16 mouse cellular contexts compared by ENCODE assay signal in genomic region chr16:13208087-13208486, GRCm38 (mm10). TPM values are rescaled to one million over a fixed set of nuclear protein-coding genes. Genes with fewer than 3 reads are reported as not detected.
DNase-seq lines count a peak whose midpoint lies in the region; ATAC-seq and TF ChIP-seq lines count a peak whose summit lies in the region.
"Had no signal": no experiment of that assay in that cellular context is flagged by ENCODE, and none has a peak within 500 bp of the region (broad histone marks: within the 10 kb centered on the region; RNA-seq: fewer than 3 reads in every experiment).

No protein-coding gene starts in this region.

- no peak overlapping the region for H3K4me3 ChIP-seq in layer of hippocampus, adult 2 months
- H3K4me3 ChIP-seq in C2C12 (ENCODE audit: insufficient read depth, poor library complexity, severe bottlenecking): no peak overlapping the region
- H3K4me3 ChIP-seq in myocyte: no peak overlapping the region
- no peak overlapping the region for H3K4me3 ChIP-seq in hindbrain, postnatal 0 days (ENCODE audit: low read length)
- H3K4me3 ChIP-seq in lung, postnatal 0 days (ENCODE audit: low read depth, low read length): no peak overlapping the region
- H3K4me3 ChIP-seq: embryonic facial prominence, embryonic 10.5 days had no signal

- no peak for TF ChIP-seq CTCF in layer of hippocampus, adult 2 months (conservative IDR thresholded peaks at IDR 0.05)
- TF ChIP-seq CTCF in C2C12 (IDR thresholded peaks at IDR 0.05; ENCODE audit: control insufficient read depth, insufficient read depth, insufficient read length): no peak
- no peak for TF ChIP-seq CTCF in hindbrain, postnatal 0 days (IDR thresholded peaks at IDR 0.05; ENCODE audit: low read depth)
- TF ChIP-seq CTCF in lung, postnatal 0 days (IDR thresholded peaks at IDR 0.05): no peak

- no peak overlapping the region for H3K9ac ChIP-seq in hindbrain, postnatal 0 days (replicated peaks; ENCODE audit: low read length)
- no peak overlapping the region for H3K9ac ChIP-seq in lung, postnatal 0 days (replicated peaks; ENCODE audit: low read depth)

- peak overlapping the region; percentile 68 for H3K4me2 ChIP-seq in myocyte (ENCODE audit: low read depth)
- H3K4me2 ChIP-seq in hindbrain, postnatal 0 days (ENCODE audit: low read depth, low read length): no peak overlapping the region
- H3K4me2 ChIP-seq in lung, postnatal 0 days (replicated peaks; ENCODE audit: low read depth, low read length): no peak overlapping the region
- H3K4me2 ChIP-seq: liver, embryonic 11.5 days had no signal

- no peaks in the 10 kb centered on the region for H3K79me3 ChIP-seq in C2C12 (ENCODE audit: low read depth)

- no peak for ATAC-seq in hindbrain, postnatal 0 days
- ATAC-seq in lung, postnatal 0 days: no peak
- ATAC-seq: activated CD4-positive, CD25-positive, alpha-beta regulatory T cell, adult 4 months had no signal

- no peaks in the 10 kb centered on the region for H3K4me1 ChIP-seq in hindbrain, postnatal 0 days (ENCODE audit: insufficient read depth, low read length)
- H3K4me1 ChIP-seq in lung, postnatal 0 days (ENCODE audit: insufficient read depth, low read depth, low read length): peaks cover 4% of the 10 kb centered on the region; the same call in 1 of the 2 replicates

- H3K36me3 ChIP-seq in C2C12 (ENCODE audit: control insufficient read depth, insufficient read depth) (no peaks in the 10 kb centered on the region), myocyte (ENCODE audit: control insufficient read depth, insufficient read depth) (no peaks in the 10 kb centered on the region)
- H3K36me3 ChIP-seq in hindbrain, postnatal 0 days (ENCODE audit: insufficient read depth, low read length): no peaks in the 10 kb centered on the region
- H3K36me3 ChIP-seq in lung, postnatal 0 days (ENCODE audit: insufficient read depth, low read length): no peaks in the 10 kb centered on the region
- H3K36me3 ChIP-seq: embryonic facial prominence, embryonic 10.5 days; G1E had no signal

- DNase-seq in embryo, embryonic 10.5 days (ENCODE audit: low spot score): peak; percentile 7
- no peak for DNase-seq in embryo, embryonic 10 days (ENCODE audit: low spot score)
- no peak for DNase-seq in layer of hippocampus, adult 2 months (ENCODE audit: low spot score in 2 of 2)
- DNase-seq in layer of hippocampus, adult 18-20 months (ENCODE audit: low spot score in 2 of 2): no peak
- no peak for DNase-seq in hindbrain, postnatal 0 days (ENCODE audit: low spot score)
- no peak for DNase-seq in lung, postnatal 0 days (ENCODE audit: low spot score)
- DNase-seq: B cell, adult 2 months; cerebellum, adult 18-20 months; kidney, adult 18-20 months; kidney, postnatal 36 days had no signal

- WGBS in hindbrain, postnatal 0 days: 39% methylated on average over 3 of the region's 3 CpGs
- 41% methylated on average over 3 of the region's 3 CpGs for WGBS in lung, postnatal 0 days

- H3K27me3 ChIP-seq in C2C12 (ENCODE audit: control insufficient read depth, insufficient read depth, insufficient read length): no peaks in the 10 kb centered on the region
- no peaks in the 10 kb centered on the region for H3K27me3 ChIP-seq in myocyte (ENCODE audit: control insufficient read depth, insufficient read depth, insufficient read length)
- H3K27me3 ChIP-seq in hindbrain, postnatal 0 days (ENCODE audit: insufficient read depth, low read length): no peaks in the 10 kb centered on the region
- H3K27me3 ChIP-seq in lung, postnatal 0 days (replicated peaks; ENCODE audit: insufficient read depth, low read length): no peaks in the 10 kb centered on the region

- peak overlapping the region; percentile 61 for H3K27ac ChIP-seq in layer of hippocampus, adult 2 months
- no peak overlapping the region for H3K27ac ChIP-seq in hindbrain, postnatal 0 days
- no peak overlapping the region for H3K27ac ChIP-seq in lung, postnatal 0 days (ENCODE audit: low read length)
- H3K27ac ChIP-seq: embryonic facial prominence, embryonic 10.5 days had no signal

- H3ac ChIP-seq in C2C12 (ENCODE audit: control insufficient read depth, insufficient read length, low read depth) (no peak overlapping the region), myocyte (ENCODE audit: control insufficient read depth, insufficient read length) (no peak overlapping the region)

- TF ChIP-seq POLR2A in myocyte (IDR thresholded peaks at IDR 0.05; ENCODE audit: insufficient read length, low read depth): no peak

- H3K9me3 ChIP-seq in hindbrain, postnatal 0 days (ENCODE audit: low read length): no peaks in the 10 kb centered on the region
- H3K9me3 ChIP-seq in lung, postnatal 0 days (ENCODE audit: low read length): no peaks in the 10 kb centered on the region
- H3K9me3 ChIP-seq: embryonic facial prominence, embryonic 10.5 days; G1E had no signal

- no peak for TF ChIP-seq EP300 in lung, postnatal 0 days (IDR thresholded peaks at IDR 0.05)

- no peaks in the 10 kb centered on the region for H3K79me2 ChIP-seq in C2C12 (ENCODE audit: control insufficient read depth, insufficient read depth)
- H3K79me2 ChIP-seq in myocyte (ENCODE audit: control insufficient read depth, insufficient read depth): no peaks in the 10 kb centered on the region

TF ChIP-seq in C2C12, 6 proteins besides CTCF, POLR2A, EP300 and RAD21:
- TF ChIP-seq USF1 (IDR thresholded peaks at IDR 0.05; ENCODE audit: low read depth): peak; percentile 94
- TF ChIP-seq FOSL1 (IDR thresholded peaks at IDR 0.05; ENCODE audit: insufficient read depth, low read length, poor library complexity, severe bottlenecking): no peak
- no peak for TF ChIP-seq MAX (IDR thresholded peaks at IDR 0.05)
- no peak for TF ChIP-seq CEBPB (IDR thresholded peaks at IDR 0.05; ENCODE audit: low read depth)

TF ChIP-seq in myocyte, 11 proteins besides CTCF, POLR2A, EP300 and RAD21:
- no peak for TF ChIP-seq E2F4 (IDR thresholded peaks at IDR 0.05; ENCODE audit: insufficient read depth)
- peak; percentile 91 for TF ChIP-seq USF1 (IDR thresholded peaks at IDR 0.05; ENCODE audit: low read depth)

RNA-seq across cellular contexts. Expression of gene Mrtfb, which starts 48.2 kb away (rescaled TPM):
- 100 to 1,000 TPM; 173 to 185 TPM for total RNA-seq in layer of hippocampus, adult 2 months (2021)
- total RNA-seq in layer of hippocampus, adult 18-20 months (2021): 100 to 1,000 TPM; 170 to 173 TPM
- polyA plus RNA-seq in C2C12 (2012; fragmentation: generic; extraction: Trizol) (6.6 TPM), myocyte (2012; fragmentation: generic; extraction: Trizol) (5.2 TPM)
- total RNA-seq in hindbrain, postnatal 0 days (2014; rRNA removed): 19.3 and 20.0 TPM in 2 replicates
- 11.5 and 11.6 TPM in 2 replicates for polyA plus RNA-seq in hindbrain, postnatal 0 days (2015; fragmentation: Nextera tagmentation; extraction: Ambion mirVana)
- polyA plus RNA-seq in lung, postnatal 0 days (2015; fragmentation: Nextera tagmentation; extraction: Ambion mirVana): 21.8 and 24.0 TPM in 2 replicates
